Mouse (Mus musculus) limb, embryonic 11.5 days (tissue): ENCODE measurements around the gene Igfals. TPM values are rescaled to one million over a fixed set of nuclear protein-coding genes. Genes with fewer than 3 reads are reported as not detected.
A peak's percentile ranks its signal among the peaks of the same experiment; 100 is the strongest.

Experiments used
- ATAC-seq: fragments of 200-750 bp; cut with Nextera tagmentation; 2 replicates; pipeline ENCODE4 v1.8.0; 2017; ENCODE audit warnings: low read depth; ENCODE audit not compliant: insufficient number of reproducible peaks, low FRiP score, low TSS enrichment
- DNase-seq: peaks from one replicate; pipeline ENCODE4 v3.0.0-alpha.2; 2015; ENCODE audit warnings: low spot score
- H3K27ac ChIP-seq: fragments of 300-500 bp; sonication (generic); replicated peaks from 2 replicates; pipeline ENCODE4 v1.5.1; 2014; ENCODE audit warnings: low read depth, mild to moderate bottlenecking, low read length
- H3K27me3 ChIP-seq: fragments of 300-500 bp; sonication (generic); 2 replicates; pipeline ENCODE4 v1.6.1; 2014; ENCODE audit warnings: mild to moderate bottlenecking, low read length, mixed read lengths; ENCODE audit not compliant: control insufficient read depth, insufficient read depth
- H3K36me3 ChIP-seq: fragments of 300-500 bp; sonication (generic); 2 replicates; pipeline ENCODE4 v1.6.1; 2014; ENCODE audit warnings: mild to moderate bottlenecking, low read length, moderate library complexity, mixed read lengths; ENCODE audit not compliant: control insufficient read depth, insufficient read depth
- H3K4me1 ChIP-seq: fragments of 300-500 bp; sonication (generic); 2 replicates; pipeline ENCODE4 v1.6.1; 2014; ENCODE audit warnings: low read length, mixed read lengths; ENCODE audit not compliant: control insufficient read depth, insufficient read depth
- H3K4me2 ChIP-seq: fragments of 300-500 bp; sonication (generic); 2 replicates; pipeline ENCODE4 v1.6.1; 2014; ENCODE audit warnings: low read depth, mild to moderate bottlenecking, moderate library complexity; ENCODE audit not compliant: severe bottlenecking
- H3K4me3 ChIP-seq: fragments of 300-500 bp; sonication (generic); 2 replicates; pipeline ENCODE4 v1.5.1; 2014; ENCODE audit warnings: low read depth, low read length
- H3K9ac ChIP-seq: fragments of 300-500 bp; sonication (generic); 2 replicates; pipeline ENCODE4 v1.6.1; 2014; ENCODE audit warnings: mild to moderate bottlenecking, low read length
- H3K9me3 ChIP-seq: fragments of 300-500 bp; sonication (generic); 2 replicates; pipeline ENCODE4 v1.6.1; 2016; ENCODE audit warnings: low read length; ENCODE audit not compliant: control insufficient read depth
- WGBS: fragments of 180-500 bp; shearing (Covaris S2); extraction: QIAGEN DNeasy Blood & Tissue Kit; methylation state at CpG from one replicate; pipeline ENCODE4 v1.1.7; 2014; 5-methylcytosine and 5-hydroxymethylcytosine counted together
- polyA plus RNA-seq: library from polyadenylated mRNA; unstranded; fragments of >200 nt; fragmentation: Nextera tagmentation; extraction: Ambion mirVana; gene quantifications from 2 replicates; pipeline ENCODE4 v1.2.1, GENCODE M21; 2014

The Igfals gene
- polyA plus RNA-seq, 1 experiment from 2014 or later: 0.47 TPM

GRCm38 (mm10) chr17:24893276-24893675, 27.5 kb downstream of the Igfals start:
- Histone ChIP-seq H3K4me1 (peaks cover 25% of the 10 kb centered on the region), H3K27ac (no peak overlapping the region), H3K4me2 (no peak overlapping the region), H3K27me3 (no peaks in the 10 kb centered on the region), H3K36me3 (peaks cover 27% of the 10 kb centered on the region), H3K9me3 (no peaks in the 10 kb centered on the region), H3K4me3 (no peak overlapping the region), H3K9ac (no peak overlapping the region)
- WGBS: 89% methylated on average over 2 of the region's 2 CpGs
- DNase-seq (no peak), ATAC-seq (no peak)

GRCm38 (mm10) chr17:24894061-24894994, 28.5 kb downstream of the Igfals start:
- ATAC-seq: peak; percentile 6; the same call in 1 of the 2 replicates
- peaks cover 36% of the 10 kb centered on the region for H3K36me3 ChIP-seq
- 11% methylated on average over 31 of the region's 31 CpGs for WGBS

GRCm38 (mm10) chr17:24894995-24895547, 29.3 kb downstream of the Igfals start, which contains the start of the genes Eme2 and Mrps34:
TSS of gene Eme2 (minus strand) at chr17:24895087.
TSS of gene Mrps34 (plus strand) at chr17:24895116.
- Histone ChIP-seq H3K4me2 (peak within 1 kb of the TSS; percentile 59), H3K4me1 (peaks cover 25% of the 10 kb centered on the region), H3K27me3 (no peaks in the 10 kb centered on the region), H3K9me3 (no peaks in the 10 kb centered on the region), H3K9ac (peak within 1 kb of the TSS; percentile 70), H3K36me3 (peaks cover 43% of the 10 kb centered on the region), H3K27ac (peak within 1 kb of the TSS; percentile 1; the same call in 1 of the 2 replicates), H3K4me3 (peak within 1 kb of the TSS; percentile 81)
- peak; percentile 20; the same call in 1 of the 2 replicates for ATAC-seq
- under 1% methylated on average over 62 of the region's 62 CpGs for WGBS
- DNase-seq: peak; percentile 89

More at GRCm38 (mm10) chr17:24894061-24894994, 28.5 kb downstream of the Igfals start:
- Histone ChIP-seq H3K4me2 (peak overlapping the region; percentile 59), H3K4me1 (peaks cover 25% of the 10 kb centered on the region), H3K27me3 (no peaks in the 10 kb centered on the region), H3K9ac (peak overlapping the region; percentile 70), H3K9me3 (no peaks in the 10 kb centered on the region), H3K27ac (no peak overlapping the region; the same call in 1 of the 2 replicates), H3K4me3 (peak overlapping the region; percentile 81)
- peak; percentile 35 for DNase-seq

GRCm38 (mm10) chr17:24895571-24896240, 29.9 kb downstream of the Igfals start:
- 15% methylated on average over 23 of the region's 23 CpGs for WGBS
- DNase-seq (peak; percentile 35), ATAC-seq (no peak)
- H3K27ac ChIP-seq: peak overlapping the region; percentile 1; the same call in 1 of the 2 replicates
- no peaks in the 10 kb centered on the region for H3K9me3 ChIP-seq
- peak overlapping the region; percentile 59 for H3K4me2 ChIP-seq
- H3K4me1 ChIP-seq: peaks cover 25% of the 10 kb centered on the region
- no peaks in the 10 kb centered on the region for H3K27me3 ChIP-seq
- peaks cover 37% of the 10 kb centered on the region for H3K36me3 ChIP-seq
- H3K4me3 ChIP-seq: peak overlapping the region; percentile 81
- H3K9ac ChIP-seq: peak overlapping the region; percentile 70

GRCm38 (mm10) chr17:24896241-24896992, 30.6 kb downstream of the Igfals start, which contains the start of gene Nme3:
TSS of gene Nme3 (plus strand) at chr17:24896500.
- peak; percentile 64; the same call in 1 of the 2 replicates for ATAC-seq
- H3K27me3 ChIP-seq: no peaks in the 10 kb centered on the region

GRCm38 (mm10) chr17:24896993-24897269, 31.1 kb downstream of the Igfals start:
- Histone ChIP-seq H3K36me3 (peaks cover 40% of the 10 kb centered on the region), H3K4me1 (peaks cover 25% of the 10 kb centered on the region), H3K4me2 (peak overlapping the region; percentile 59), H3K27ac (no peak overlapping the region), H3K9me3 (no peaks in the 10 kb centered on the region), H3K27me3 (no peaks in the 10 kb centered on the region), H3K4me3 (peak overlapping the region; percentile 81), H3K9ac (peak overlapping the region; percentile 66)
- no peak for DNase-seq
- no peak for ATAC-seq
- 44% methylated on average over 11 of the region's 11 CpGs for WGBS

More at GRCm38 (mm10) chr17:24896241-24896992, 30.6 kb downstream of the Igfals start, which contains the start of gene Nme3:
- H3K27ac ChIP-seq: peak within 1 kb of the TSS; percentile 1; the same call in 1 of the 2 replicates
- 1% methylated on average over 50 of the region's 50 CpGs for WGBS
- H3K36me3 ChIP-seq: peaks cover 37% of the 10 kb centered on the region
- no peaks in the 10 kb centered on the region for H3K9me3 ChIP-seq
- H3K9ac ChIP-seq: peak within 1 kb of the TSS; percentile 70
- peak; percentile 81 for DNase-seq
- H3K4me1 ChIP-seq: peaks cover 25% of the 10 kb centered on the region
- H3K4me3 ChIP-seq: peak within 1 kb of the TSS; percentile 81
- H3K4me2 ChIP-seq: peak within 1 kb of the TSS; percentile 59

GRCm38 (mm10) chr17:24897600-24897999, 31.8 kb downstream of the Igfals start:
- DNase-seq (no peak), ATAC-seq (no peak)
- peaks cover 39% of the 10 kb centered on the region for H3K36me3 ChIP-seq
- 84% methylated on average over 4 of the region's 4 CpGs for WGBS
- peak overlapping the region; percentile 81; the same call in 1 of the 2 replicates for H3K4me3 ChIP-seq
- H3K4me2 ChIP-seq: no peak overlapping the region
- H3K9me3 ChIP-seq: no peaks in the 10 kb centered on the region
- H3K27ac ChIP-seq: no peak overlapping the region
- peaks cover 25% of the 10 kb centered on the region for H3K4me1 ChIP-seq
- no peaks in the 10 kb centered on the region for H3K27me3 ChIP-seq
- H3K9ac ChIP-seq: no peak overlapping the region
